Mouse (Mus musculus) fibroblast of lung, adult 2 months (primary cell): ENCODE data around the gene Stard3nl.
A peak's percentile ranks its signal among the peaks of the same experiment; 100 is the strongest.
"Not testable (repeated sequence)": the region's sequence is repeated elsewhere in the genome, so short reads cannot be mapped to it uniquely, and the experiment has no call there.

Source experiments
- DNase-seq: peaks from one replicate; pipeline ENCODE4 v3.0.0-alpha.2; 2011; ENCODE audit warnings: low read depth

The Stard3nl gene

DNA sequence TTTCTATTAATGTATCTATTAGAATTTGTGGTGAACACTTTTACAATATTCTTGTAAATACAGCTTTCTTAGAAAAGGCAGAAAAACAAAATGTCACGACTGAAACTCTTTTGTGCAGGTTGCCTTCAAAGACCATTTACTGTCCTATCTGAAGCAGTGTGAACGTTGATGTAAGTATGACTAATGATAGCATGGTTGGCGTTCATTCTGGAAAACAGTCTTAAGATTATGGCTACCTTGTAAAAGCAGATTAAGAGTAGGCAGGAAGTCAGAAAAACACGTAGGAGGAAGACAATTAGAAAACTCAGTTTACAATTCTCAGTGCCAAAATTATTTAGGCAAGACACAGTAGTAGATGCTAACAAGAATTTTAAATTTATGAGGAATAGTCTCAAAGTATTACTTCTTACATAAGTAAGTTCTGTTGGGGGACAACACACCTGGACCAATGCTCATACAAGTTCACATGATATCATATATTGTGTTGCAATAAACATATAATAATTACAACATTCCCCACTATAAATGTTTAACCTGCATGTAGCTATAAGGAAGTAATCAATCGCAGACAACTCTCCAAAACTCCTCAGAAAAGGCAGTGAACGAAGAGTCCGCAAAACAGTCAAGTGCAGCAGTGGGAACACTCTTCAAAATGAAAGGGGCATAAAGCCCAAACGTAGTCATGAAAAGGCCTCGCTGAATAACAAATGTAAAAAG, 14.3 kb downstream of the Stard3nl start:
- DNase-seq, result no peak

DNA sequence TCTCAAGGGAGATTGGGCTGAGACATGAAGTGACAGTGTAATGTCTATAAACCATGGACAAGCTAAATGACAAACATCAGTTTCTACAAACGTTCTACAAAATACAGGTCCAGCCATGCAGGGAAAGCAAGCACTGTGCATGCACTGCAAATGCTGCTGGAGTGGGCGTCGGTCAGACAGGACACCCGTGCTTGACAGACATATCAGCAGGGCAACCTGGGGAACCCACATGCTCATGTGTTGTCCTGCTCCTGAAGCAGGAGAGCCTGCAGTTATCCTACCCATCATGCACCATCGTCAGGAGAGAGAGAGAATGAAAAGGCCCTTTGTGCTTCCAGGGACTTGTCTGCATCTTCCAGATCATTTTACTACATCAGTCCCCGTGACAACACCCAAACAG, 16.3 kb downstream of the Stard3nl start:
- no peak for DNase-seq

DNA sequence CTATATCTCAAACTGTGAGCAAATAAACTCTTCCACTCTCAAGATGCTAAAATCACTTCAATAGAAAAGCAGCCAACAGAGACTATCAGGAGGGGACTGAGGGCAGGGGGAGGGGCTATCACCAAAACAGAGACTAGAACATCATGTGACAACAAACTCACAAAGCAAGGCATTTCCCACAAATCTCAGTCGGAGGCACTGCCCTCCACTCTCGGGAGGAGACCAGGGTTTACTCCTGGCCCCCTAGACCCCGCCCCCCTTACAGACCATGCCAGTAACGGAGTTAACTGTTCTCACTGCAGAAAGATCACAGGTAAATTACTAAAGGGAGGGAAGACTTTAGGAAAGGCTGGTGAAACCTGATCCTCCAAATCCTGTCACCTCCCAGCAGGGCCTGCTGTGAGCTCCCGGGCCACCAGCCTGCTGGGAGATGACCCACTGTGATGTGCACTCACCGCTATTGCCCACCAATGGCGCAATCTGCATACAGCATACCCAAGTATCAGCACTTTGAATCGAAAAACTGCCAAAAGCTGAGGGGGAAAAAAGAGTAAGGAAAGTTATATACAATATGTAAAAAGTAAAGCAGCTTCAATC, 23.4 kb downstream of the Stard3nl start:
- no peak for DNase-seq

DNA sequence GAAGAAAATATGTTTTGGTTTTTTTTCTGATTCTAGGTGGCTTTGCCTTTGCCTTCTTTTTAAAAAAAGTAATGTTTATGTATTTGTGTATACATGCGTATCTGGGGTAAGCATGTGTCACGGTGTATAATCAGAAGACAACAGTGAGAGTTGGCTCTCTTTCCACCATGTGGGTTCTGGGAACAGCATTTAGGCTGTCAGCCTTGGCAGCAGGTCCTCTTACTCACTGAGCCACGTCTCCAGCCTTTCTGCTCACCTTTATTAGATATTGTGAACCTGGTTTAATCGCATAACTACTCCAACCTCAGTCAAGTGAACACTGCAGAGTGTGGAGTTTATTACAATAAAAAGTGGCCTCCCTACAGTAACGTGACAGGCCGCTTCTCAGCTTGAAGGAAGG, 26.8 kb downstream of the Stard3nl start:
- DNase-seq, result no peak

DNA sequence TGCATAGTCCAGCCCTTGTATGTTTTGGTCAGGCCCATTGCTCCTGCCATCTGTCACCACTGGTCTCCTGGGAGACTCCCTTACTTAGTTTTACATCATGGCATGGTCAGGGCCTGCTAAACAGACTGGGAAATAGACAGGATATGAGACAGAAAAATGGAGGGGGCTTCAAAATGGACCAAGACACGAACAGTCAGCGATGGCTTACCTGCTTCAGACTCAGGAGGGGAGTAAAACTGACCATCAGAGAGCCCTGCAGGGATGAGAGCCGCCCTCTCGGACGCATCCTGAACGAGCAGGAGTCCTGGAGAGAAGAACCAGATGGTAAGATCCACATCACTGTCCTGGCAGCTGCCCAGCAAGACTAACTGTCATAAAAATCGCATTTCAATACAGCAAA, 28.1 kb downstream of the Stard3nl start:
- no peak for DNase-seq

DNA sequence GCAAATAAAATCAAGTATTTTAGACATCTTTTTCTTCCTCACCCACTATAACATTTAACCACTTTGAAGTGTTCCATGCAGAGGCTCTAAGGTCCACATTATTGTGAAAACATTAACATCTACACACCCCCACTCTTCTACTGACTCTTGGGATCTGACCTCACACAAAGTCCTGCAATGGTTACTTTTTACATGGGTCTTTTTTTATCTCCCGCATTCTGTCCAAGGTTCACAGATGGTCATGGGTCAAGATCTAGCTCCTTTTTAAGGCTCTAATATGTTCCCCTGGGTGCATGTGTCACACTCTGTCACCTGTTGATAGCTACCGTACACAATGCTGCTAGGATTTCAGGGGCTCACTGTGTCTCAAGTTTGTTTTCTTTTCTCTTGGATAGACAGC, 28.7 kb downstream of the Stard3nl start:
- no peak for DNase-seq

DNA sequence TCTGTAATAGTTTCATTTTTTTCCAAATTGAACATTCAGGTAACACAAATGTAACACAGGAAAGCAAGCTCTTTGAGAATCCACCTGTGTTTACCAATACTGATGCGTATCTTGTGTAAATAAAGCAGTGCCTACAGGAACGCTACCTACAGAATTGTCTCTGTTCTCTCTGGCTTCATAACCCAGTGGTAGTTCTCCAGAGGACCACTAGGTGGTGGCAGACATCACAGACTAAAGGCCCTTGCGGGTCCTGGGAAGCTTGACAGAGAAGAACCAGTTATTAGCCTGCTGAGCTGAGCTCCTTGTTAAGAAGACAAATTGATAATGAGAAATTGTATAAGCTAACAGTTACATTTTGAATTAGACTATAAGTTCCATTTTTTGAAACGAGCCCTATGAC, 30.0 kb downstream of the Stard3nl start:
- DNase-seq, result peak; percentile 22

DNA sequence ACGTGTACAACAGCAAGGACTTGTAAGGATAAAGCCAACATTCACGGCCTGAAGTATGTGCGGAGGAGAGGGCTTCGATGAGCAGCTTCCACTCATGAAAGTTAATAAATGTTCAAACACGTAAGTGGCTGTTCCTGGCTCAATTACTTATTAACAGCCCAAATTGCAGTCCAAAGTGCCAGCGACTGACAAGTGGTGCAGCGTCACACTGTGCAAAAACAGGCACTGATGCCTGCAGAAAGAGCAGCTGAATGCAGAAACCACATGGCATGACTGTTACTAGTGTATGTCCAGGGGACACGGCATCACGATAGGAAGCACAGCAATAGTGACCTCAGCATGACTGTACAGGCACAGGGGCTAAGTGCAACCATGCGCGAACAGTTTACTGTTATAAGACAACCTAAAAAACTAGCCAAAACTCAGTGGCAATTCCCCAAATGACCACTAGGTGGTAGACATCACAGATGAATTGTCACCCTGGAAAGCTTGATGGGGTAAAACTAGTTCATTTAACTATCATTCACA, 31.3 kb downstream of the Stard3nl start:
- DNase-seq, result peak; percentile 23

DNA sequence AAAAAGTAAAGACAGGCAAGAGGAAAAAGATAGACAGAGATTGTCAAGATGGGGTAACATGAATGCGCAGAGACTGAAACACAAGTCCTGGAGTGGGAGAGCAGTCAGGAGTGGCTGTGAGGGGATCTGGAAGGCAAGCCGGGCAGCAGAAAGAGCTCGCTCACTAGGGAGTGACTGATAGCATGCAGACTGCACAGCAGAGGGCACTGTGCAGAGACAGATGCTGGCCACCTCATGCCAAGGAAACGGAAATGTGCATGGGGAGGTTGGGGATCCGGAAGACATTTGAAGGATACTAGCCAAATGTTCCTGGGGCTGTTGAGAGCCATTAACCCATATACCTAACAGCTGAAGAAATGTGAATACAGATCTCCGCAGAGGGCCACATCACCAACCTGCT, 33.2 kb downstream of the Stard3nl start:
- no peak for DNase-seq

DNA sequence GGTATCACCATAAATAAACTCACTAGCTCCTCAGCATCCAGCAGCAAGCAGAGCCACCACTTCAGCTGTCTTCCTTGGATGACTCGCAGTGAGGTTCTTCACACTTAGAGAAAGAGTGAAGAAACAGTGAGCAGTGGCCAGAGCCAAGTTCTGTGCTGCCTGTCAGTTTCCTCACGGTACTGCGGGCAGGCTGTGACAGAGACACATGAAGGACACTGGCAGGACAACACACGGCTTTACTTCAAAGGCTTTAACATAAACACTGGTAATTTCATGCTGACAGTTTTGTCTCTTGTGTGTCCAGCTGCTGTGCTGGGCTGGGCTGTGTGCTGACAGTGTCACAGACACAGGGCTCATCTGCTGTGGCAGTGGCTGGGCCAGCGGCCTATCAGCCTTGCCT, 37.6 kb downstream of the Stard3nl start:
- DNase-seq, result no peak

DNA sequence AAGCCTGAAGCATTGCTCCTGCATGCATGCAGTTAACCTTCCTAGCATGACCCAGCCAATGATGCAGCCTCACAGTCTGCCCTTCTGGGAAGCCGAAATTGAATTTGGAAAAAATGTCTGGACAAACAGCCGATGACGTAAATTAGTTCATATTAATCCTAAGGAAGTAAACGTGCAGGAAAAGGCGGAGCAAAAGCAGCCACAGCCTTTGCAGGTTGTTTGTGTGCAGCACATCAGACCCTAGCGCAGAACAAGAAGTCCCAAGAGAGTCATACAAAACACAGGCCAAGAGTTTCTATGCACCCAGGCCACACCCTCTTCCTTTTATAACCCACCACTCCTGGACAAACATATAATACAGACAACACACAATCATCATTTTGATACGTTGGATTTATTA, 38.3 kb downstream of the Stard3nl start:
- no peak for DNase-seq

DNA sequence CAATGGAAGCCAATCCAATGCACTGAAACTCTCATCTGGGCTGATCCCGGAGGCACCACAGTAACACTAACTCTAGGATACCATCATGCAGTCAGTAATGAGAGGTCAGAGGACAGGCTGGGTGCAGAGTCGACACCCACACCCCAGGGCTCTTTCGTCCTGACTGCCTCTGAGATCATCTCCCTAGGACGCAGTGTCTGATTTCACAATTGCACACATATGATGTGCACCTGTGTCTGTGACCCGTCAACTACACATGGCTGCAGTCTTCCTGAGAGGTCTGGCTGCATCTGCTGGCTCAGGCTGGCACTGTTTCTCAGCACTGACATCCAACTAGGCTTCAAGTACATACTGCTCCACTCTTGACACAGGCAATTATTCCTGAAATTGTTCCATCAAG, 38.9 kb downstream of the Stard3nl start:
- no peak for DNase-seq

DNA sequence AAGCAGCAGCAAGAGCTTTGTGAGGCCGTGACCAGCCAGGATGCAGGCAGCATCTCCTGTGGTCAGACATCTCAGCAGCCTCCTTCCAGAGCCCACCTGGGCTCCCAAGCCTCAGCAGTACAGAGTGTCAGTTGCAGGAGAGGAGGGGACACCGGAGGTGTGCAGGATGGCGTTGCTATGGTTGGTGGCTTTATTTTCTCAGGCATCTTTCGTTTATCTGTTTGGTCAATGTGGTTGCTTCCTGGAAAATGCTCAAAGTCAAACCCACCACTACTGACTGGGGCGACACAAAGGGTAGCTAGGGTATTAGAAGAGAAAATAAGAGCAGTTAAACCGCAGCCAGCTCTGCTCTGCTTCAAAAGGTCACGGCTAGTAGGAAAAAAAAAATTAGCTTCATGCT, 39.5 kb downstream of the Stard3nl start:
- no peak for DNase-seq

DNA sequence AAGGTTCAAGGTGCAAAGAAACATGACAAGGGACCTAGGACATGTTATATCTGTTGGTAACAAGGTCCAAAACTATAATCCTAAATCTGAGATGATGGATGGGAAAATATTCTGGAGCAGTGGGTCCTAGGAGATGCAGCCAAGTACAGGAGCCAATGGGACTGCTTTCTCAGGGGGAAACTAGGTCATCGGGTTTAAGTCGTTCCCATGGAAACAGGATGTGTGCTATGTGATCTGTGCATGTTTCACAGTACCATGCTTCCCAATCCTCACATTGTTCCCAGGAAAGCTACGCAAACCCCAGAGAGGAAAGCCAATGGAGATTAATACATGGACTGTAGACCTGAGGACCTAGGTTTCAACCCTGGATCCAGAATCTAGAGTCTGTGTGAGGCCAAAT, 42.8 kb downstream of the Stard3nl start:
- no peak for DNase-seq

DNA sequence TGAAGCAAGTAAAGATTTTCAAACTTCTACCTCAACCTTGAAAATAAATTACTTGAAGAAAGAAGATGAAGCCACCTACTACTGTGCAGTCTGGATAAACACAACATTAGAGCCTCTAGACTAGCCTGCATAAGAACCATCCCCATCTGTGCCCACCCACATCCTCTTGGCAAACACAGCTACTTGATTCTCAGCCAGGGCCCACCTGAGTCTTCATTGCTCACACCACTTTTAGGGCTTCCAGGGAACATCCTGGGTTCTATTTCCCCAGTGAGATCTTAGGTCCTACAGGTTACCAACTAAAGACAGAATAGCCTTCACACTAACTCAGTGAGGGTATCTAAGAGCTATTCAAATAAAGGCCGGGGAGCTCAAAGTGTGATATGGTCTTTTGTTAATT, 55.2 kb downstream of the Stard3nl start:
- not testable (repeated sequence) for DNase-seq

DNA sequence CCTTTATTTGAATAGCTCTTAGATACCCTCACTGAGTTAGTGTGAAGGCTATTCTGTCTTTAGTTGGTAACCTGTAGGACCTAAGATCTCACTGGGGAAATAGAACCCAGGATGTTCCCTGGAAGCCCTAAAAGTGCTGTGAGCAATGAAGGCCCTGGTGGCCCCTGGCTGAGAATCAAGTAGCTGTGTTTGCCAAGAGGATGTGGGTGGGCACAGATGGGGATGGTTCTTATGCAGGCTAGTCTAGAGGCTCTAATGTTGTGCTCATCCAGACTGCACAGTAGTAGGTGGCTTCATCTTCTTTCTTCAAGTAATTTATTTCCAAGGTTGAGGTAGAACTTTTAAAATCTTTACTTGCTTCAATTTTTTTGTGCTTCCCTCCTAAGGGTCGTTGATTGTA, 59.3 kb downstream of the Stard3nl start:
- not testable (repeated sequence) for DNase-seq
